Mouse (Mus musculus): ENCODE results near the gene Usp1.

- TF ChIP-seq CTCF (IDR thresholded peaks at IDR 0.05; ENCODE audit: low read depth): no peak
- no peak for TF ChIP-seq EP300 (optimal IDR thresholded peaks at IDR 0.05)
Observed at GRCm38 (mm10) chr4:98936036-98936435, 12.4 kb downstream of the Usp1 start.
